Mouse (Mus musculus): ENCODE measurements at regions not wholly inside any gene's neighbourhood (a gene's known extent, or its start where the extent isn't known, plus 50 kb on each side); places are given as distances from the start of the nearest gene placed in this dataset.

DNA sequence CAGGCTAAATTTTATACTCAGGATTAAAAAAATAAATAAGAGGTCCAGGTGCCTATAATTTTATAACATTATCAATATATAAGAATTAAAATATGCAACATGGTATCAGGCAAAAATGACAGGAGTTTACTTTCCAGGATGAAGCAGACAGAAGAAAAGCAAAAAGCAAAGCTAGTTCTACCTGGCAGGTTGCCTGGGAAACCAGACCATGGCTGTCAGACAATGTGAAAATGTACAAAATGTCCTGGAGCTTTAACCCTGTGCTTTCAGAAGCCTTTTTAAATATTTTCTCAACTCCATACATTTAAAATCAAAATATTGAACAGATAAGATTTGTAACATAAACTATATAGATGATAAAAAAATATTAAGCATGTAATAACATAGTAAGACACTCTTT is 448.3 kb downstream of the 1700017N19Rik start:
- Histone ChIP-seq H3K4me1 (ENCODE audit: insufficient read depth) (no peaks in the 10 kb centered on the region), H3K4me2 (no peak overlapping the region), H3K36me3 (ENCODE audit: insufficient read depth) (no peaks in the 10 kb centered on the region), H3K9ac (no peak overlapping the region), H3K27me3 (ENCODE audit: insufficient read depth, low read length) (no peaks in the 10 kb centered on the region), H3K9me3 (ENCODE audit: low read depth, low read length) (no peaks in the 10 kb centered on the region), H3K4me3 (ENCODE audit: low read depth, low read length) (no peak overlapping the region), H3K27ac (ENCODE audit: low read depth) (no peak overlapping the region)
- ATAC-seq (ENCODE audit: insufficient read depth) (no peak), DNase-seq (no peak)
- TF ChIP-seq CTCF (IDR thresholded peaks at IDR 0.05; ENCODE audit: low read depth), result no peak

DNA sequence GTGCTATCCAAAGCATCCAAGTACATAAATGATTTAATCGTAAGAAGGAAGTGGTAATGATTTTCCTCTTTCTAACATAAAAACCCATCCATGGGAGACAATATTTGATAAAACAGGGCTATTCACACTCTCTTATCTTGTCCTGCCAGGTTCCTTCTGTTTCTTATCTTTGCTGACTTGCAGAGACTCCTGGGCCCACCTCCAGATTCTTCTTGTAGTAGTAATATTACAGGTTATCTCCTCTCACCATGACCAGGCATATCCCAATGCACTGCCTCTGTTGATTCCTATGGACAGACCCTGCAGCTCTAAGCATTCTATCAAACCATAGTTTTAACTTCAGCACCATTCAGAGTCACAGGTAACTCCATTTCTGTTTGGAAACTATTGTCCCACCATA is 448.8 kb downstream of the 1700017N19Rik start:
- no peaks in the 10 kb centered on the region for H3K9me3 ChIP-seq (ENCODE audit: low read depth, low read length)
- no peak for DNase-seq
- no peak overlapping the region for H3K4me2 ChIP-seq
- no peak for TF ChIP-seq CTCF (IDR thresholded peaks at IDR 0.05; ENCODE audit: low read depth)
- no peak overlapping the region for H3K9ac ChIP-seq
- no peaks in the 10 kb centered on the region for H3K36me3 ChIP-seq (ENCODE audit: insufficient read depth)
- no peaks in the 10 kb centered on the region for H3K4me1 ChIP-seq (ENCODE audit: insufficient read depth)
- no peak overlapping the region for H3K4me3 ChIP-seq (ENCODE audit: low read depth, low read length)
- WGBS, result 85% methylated on average over 1 of the region's 1 CpGs
- H3K27ac ChIP-seq (ENCODE audit: low read depth), result no peak overlapping the region
- no peak for ATAC-seq (ENCODE audit: insufficient read depth)
- no peaks in the 10 kb centered on the region for H3K27me3 ChIP-seq (ENCODE audit: insufficient read depth, low read length)

Measured in lung, embryonic 14.5 days (tissue).